Mouse (Mus musculus) ZHBTc4 (cell line): Measurements from ENCODE around the gene Cwc22.

Experiments used
- DNase-seq: peaks from one replicate; pipeline ENCODE4 v3.0.0-alpha.2; 2011; ENCODE audit warnings: low read depth, low spot score

The Cwc22 gene

DNA sequence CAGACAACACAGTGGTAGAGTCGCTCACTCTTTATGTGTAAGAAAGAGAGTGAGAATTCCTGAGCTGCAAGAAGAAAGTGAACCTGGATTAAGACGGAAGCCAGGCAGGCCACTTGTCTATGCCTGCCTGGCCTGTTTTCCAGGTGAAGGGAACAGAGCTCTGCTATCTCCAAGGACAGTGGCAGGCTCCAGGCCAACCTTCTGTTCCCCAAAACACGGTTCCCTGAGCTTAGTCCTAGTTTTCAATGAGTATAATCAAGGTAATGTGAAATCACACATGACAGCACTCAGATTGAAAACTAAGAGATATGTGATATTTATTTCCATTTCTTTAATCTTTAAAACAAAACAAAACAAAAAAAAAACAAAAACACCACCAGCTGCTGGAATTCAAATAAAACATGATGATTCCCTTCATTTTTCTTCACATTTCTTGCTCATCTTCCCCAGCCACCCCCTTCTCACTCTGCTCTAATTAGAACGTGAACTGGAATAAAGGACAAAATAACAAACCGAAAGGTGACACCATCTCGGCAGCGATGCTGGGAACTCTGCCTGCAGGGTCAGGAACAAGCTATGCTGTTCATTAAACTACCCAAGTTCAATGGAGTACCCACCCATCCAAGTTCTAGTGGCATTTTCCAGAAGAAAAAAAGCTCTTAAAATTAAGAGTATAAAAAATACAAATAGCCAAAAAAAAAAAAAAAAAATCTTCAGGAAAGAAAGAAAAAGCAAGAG lies 20.8 kb downstream of the Cwc22 start:
- DNase-seq, result no peak

DNA sequence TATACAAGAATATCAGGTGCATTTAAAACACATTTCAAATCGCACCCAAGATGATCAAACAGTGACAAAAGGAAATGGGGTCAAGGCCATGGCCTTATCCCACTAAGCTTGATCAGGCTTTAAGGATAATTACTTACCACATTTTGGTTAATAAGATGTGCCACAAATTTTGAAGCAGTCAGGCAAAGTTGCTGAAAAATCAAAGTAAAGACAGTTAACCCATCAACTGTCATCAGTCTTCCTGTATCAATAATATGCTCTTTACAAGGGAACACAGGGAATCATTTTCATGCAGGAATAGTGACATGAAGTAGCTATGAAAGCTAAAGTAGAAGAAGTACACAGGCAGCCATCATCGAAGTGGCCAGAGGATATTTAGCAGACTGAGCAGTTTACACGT lies 22.2 kb downstream of the Cwc22 start:
- DNase-seq, result no peak

- DNase-seq, result no peak
Observed at GRCm38 (mm10) chr2:77923182-77923581, 23.0 kb downstream of the Cwc22 start.

GRCm38 (mm10) chr2:77921307-77921706 lies 24.9 kb downstream of the Cwc22 start:
- no peak for DNase-seq

DNA sequence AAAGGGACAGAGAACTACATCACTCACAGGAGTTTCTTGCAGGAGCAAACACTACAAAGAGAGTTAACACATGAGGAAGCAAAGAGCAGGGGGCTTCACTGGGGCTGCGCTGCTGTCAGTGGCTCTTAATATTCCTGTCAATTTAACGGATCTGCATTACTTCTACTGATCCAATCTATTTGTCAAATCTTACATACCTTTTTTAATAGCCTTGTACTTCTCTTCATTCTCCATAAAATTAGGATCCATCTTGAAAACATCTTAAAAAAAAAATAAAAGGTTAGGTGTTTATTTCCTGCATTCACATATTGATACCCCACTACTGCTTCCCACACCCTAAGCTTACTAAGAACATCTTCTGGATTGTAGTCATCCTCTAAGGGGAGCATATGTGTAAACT lies 25.6 kb downstream of the Cwc22 start:
- no peak for DNase-seq

DNA sequence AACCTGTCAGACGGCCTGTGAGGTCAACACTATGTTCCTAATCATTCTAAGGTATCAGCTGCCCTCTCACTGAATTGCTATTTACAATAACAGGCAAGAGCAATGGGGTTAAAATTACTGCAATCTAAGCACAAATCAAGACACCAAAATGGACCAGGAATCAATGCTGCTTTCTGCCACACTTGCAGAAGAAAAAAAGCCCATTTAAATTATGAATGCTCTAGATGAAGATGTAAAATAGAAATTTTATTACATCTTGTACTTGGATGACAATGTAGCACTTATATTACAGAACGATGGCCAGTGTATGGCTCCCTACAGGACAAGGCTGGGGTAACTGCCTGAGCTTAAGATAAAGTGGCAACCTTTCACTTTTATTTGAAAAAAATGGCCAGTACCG lies 27.7 kb downstream of the Cwc22 start:
- DNase-seq, result no peak

DNA sequence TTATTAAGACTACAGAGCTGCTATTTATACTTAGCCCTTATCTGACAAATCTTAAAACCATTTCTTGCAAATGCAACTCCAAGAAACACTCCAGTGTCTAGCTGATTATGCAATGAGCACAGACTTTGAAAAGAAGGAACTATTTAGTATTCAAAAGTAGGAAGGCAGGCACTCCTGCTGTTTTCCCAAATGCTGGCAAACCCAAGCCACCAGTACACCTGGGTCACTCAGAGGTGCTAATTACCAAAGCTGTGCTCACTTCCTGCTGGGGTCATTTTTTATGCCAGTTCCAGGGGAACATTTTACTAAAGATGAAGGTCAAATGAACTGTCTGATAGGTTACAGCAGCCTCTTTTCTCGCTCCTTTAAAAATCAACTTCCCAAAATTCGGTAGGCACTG lies 28.2 kb downstream of the Cwc22 start:
- DNase-seq, result no peak

DNA sequence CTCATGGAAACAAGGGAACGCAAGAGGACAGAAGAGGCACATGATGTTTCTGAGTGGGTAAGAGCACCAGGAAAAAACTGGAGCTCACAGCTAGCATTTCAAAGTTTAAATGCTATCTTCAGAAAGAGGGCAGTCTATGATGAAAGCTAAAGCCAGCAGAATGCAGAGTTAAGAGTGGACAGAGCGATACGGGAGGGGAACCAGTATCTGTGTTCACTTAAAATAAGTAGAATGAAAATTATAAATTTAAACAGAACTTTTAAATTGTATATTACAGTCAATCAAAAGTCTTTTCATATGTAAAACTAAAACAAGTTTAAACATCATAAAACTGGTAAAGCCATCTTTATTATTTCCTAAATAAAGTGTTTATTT lies 28.8 kb downstream of the Cwc22 start:
- DNase-seq, result no peak

- no peak for DNase-seq
Observed at GRCm38 (mm10) chr2:77916586-77917359, 29.4 kb downstream of the Cwc22 start.

GRCm38 (mm10) chr2:77915187-77915586 lies 31.0 kb downstream of the Cwc22 start:
- DNase-seq, result no peak

DNA sequence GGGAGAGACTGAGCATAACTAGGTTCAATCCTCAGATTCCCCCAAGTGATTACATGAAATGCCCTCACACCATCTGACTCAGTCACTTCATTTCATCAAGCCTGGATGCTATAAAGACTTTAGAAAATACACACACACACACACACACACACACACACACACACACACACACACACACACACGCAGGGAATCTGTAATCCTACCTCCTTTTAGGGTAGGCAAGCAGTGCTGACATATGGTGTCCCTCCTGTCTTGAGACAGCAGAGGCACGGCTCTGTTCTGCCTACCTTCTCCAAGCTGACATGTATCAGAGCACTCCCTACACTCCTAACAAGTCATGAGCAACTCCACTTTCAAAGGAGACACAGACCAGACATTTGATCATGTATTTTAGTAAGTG lies 32.5 kb downstream of the Cwc22 start:
- DNase-seq, result no peak

GRCm38 (mm10) chr2:77912197-77912596 lies 34.0 kb downstream of the Cwc22 start:
- DNase-seq, result no peak

GRCm38 (mm10) chr2:77911452-77911851 lies 34.7 kb downstream of the Cwc22 start:
- DNase-seq, result no peak

- DNase-seq, result no peak
Observed at GRCm38 (mm10) chr2:77910216-77910615, 36.0 kb downstream of the Cwc22 start.

DNA sequence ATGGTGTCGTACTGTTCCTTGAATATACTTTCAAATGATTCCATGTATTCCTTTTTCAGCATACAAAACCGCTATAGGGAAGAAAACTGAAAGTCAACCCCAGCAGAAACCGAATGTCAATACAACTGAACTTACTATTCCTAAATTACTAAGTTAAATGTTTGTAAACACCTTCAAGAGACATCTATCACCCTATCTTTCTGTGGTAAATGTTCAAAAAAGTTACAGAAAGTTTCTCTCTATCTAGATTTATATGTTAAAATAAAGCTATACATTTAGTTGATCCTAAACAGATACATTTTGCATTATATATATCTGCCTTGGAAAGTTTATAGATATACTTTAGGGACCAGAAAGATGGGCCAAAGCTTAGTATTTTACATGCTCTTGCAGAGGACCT lies 39.0 kb downstream of the Cwc22 start:
- DNase-seq, result no peak

- DNase-seq, result no peak
Observed at GRCm38 (mm10) chr2:77905023-77905422, 41.2 kb downstream of the Cwc22 start.

GRCm38 (mm10) chr2:77904495-77904894 lies 41.7 kb downstream of the Cwc22 start:
- no peak for DNase-seq

- DNase-seq, result no peak
Observed at GRCm38 (mm10) chr2:77903979-77904378, 42.2 kb downstream of the Cwc22 start.

DNA sequence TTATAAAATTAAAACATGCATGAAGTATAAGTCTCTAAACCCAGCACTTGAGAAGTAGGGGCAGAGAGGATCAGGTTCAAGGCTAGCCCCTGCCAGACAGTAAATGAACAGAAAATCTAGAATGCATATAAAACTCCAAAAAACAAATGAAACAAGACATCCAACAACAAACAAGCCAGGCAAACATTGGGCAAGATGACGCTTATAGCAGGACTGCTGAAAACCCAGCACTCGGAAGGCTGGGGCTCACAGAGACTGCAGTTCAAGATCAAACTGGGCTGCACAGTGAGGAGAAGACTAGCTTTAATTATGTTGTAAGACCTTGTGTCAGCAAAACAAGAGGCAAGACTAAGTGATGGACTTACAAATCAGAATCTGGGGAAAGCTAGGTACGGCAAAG lies 43.1 kb downstream of the Cwc22 start:
- DNase-seq, result no peak

DNA sequence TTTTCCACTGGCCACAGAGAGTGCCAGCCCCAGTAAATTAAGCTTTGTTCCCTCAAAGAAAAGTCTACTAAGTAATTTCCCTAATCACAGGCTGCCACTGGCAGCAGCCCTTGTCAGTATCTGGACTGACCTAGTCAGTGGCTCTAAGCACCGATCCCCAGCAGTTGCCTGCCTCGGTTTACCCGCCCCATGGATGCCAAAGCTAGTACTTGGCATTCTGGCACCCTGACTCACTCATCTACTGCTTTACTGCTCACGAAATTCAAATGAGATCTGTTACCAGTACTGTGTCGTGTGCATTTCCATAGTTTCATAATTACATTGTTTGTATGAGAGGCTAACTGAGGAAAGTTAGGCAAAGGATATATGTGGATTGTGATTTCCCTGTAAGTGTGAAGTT lies 44.9 kb downstream of the Cwc22 start:
- DNase-seq, result no peak

DNA sequence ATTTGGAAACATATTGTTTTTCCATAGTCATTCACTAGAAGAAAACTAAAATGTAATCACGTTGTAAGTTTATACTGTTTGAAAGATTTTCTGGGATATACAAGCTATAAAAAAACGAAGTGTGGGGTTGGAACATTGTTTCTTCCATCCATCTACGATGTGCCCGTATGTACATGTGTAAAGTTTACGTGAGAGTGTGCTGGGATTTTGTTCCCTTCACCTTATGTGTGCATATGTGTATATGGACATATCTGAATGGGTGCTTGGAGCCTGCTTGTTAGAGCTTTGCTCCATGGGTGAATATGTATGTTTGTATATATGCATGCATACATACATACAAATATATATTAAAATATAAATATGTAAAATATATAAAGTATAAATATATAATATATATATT lies 45.4 kb downstream of the Cwc22 start:
- no peak for DNase-seq

- no peak for DNase-seq
Observed at GRCm38 (mm10) chr2:77900111-77900510, 46.1 kb downstream of the Cwc22 start.

GRCm38 (mm10) chr2:77898436-77898835 lies 47.7 kb downstream of the Cwc22 start:
- DNase-seq, result no peak
